8 mouse cellular contexts compared by ENCODE assay signal in the genomic region with DNA sequence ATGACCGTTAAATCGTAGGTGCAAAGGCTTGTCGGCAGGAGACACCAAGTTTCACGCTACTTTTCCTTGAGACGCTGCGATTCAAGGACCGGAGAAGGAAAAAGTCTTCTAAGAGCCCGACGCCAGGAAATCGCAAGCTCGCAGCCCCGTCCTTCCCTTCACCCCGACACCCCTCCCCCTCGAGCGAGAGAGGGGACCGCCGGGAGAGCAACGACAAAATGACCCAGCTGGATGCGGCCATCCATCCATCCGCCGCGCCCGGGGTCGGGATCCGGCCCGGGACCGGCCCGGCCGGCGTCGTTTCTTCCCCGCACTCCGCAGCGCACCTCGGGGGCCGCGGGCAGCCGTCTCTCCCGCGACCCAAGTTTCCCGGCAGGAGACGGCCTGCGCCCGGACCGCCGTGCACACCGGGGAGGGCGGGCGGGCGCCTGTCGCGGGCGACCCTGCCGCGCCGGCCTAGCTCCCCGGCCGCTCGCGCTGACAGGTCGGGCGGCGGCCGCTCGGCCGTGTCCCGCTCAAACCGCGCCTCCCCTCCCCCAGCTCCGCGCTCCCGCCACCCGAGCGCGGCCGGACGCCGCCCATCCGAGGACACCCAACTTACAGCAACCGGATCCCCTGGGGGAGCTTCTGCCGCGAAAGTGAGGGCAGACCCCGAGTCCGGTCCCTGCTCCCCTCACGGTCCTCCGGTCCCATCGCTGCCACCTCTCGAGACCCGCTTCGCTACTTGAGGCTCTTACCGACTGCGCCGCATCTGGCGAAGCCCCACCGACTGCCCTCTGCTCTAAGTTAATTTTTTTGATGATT. TPM values are rescaled to one million over a fixed set of nuclear protein-coding genes. Genes with fewer than 3 reads are reported as not detected.
A peak's percentile ranks its signal among the peaks of the same experiment; 100 is the strongest.
DNase-seq lines count a peak whose midpoint lies in the region; ATAC-seq lines count a peak whose summit lies in the region.

No protein-coding gene starts in this region.

- H3K36me3 ChIP-seq in midbrain, embryonic 15.5 days (replicated peaks): no peaks in the 10 kb centered on the region
- no peaks in the 10 kb centered on the region for H3K36me3 ChIP-seq in splenic B cell, adult 2 months (ENCODE audit: control insufficient read depth, insufficient read depth, low read length, poor library complexity, severe bottlenecking)

- H3K27ac ChIP-seq in midbrain, embryonic 15.5 days: peak overlapping the region; percentile 79

- peak; percentile 14 for ATAC-seq in inflammation-experienced regulatory T-cells, adult 6 months
- peak; percentile 73 for ATAC-seq in midbrain, embryonic 15.5 days (replicated peaks)

- H3K9ac ChIP-seq in midbrain, embryonic 15.5 days: peak overlapping the region; percentile 58

- peaks cover 8% of the 10 kb centered on the region for H3K4me1 ChIP-seq in midbrain, embryonic 15.5 days

- H3K4me3 ChIP-seq in midbrain, embryonic 15.5 days: peak overlapping the region; percentile 78

- peak overlapping the region; percentile 77 for H3K4me2 ChIP-seq in midbrain, embryonic 15.5 days

- H3K27me3 ChIP-seq in midbrain, embryonic 15.5 days (replicated peaks): no peaks in the 10 kb centered on the region
- no peaks in the 10 kb centered on the region for H3K27me3 ChIP-seq in splenic B cell, adult 2 months (ENCODE audit: control insufficient read depth, insufficient read depth, low read length, poor library complexity, severe bottlenecking)

- WGBS in midbrain, embryonic 15.5 days: under 1% methylated on average over 95 of the region's 95 CpGs

- peak; percentile 96 for DNase-seq in heart, adult 11 months
- DNase-seq in heart, adult 8-10 months (ENCODE audit: low spot score): no peak
- peak; percentile 43 for DNase-seq in cerebellum, adult 9-10 months
- DNase-seq in gastrocnemius, adult 18-20 months (ENCODE audit: low spot score): peak; percentile 20
- DNase-seq in liver: peak; percentile 81
- DNase-seq in splenic B cell, adult 2 months (ENCODE audit: low read depth, low spot score): peak; percentile 65

- H3K9me3 ChIP-seq in midbrain, embryonic 15.5 days: no peaks in the 10 kb centered on the region

RNA-seq across cellular contexts. Expression of a gene that starts 40.8 kb away (rescaled TPM):
- total RNA-seq in heart, adult 8-10 months (2022): under 1 TPM in 2 of 4 experiments, not detected in 2; 0.12 to 0.16 TPM
- total RNA-seq in gastrocnemius, adult 18-20 months (2021): under 1 TPM in 1 of 2 experiments, not detected in 1; 0.11 TPM
- under 1 TPM; 0.60 to 0.98 (median 0.91) TPM for polyA plus RNA-seq in inflammation-experienced regulatory T-cells, adult 6 months (2017; shearing (Covaris generic))
- polyA plus RNA-seq in midbrain, embryonic 15.5 days (2015; fragmentation: Nextera tagmentation; extraction: Ambion mirVana): 3.1 and 3.6 TPM in 2 replicates

RNA-seq across cellular contexts. Expression of a gene that starts 50.0 kb away (rescaled TPM):
- total RNA-seq in heart, adult 8-10 months (2022): 1 to 10 TPM; 7.1 to 8.6 (median 8.1) TPM
- total RNA-seq in gastrocnemius, adult 18-20 months (2021): 1 to 10 TPM; 7.5 to 8.6 TPM
- 1 to 10 TPM; 4.0 to 8.2 (median 8.0) TPM for polyA plus RNA-seq in inflammation-experienced regulatory T-cells, adult 6 months (2017; shearing (Covaris generic))
- 41.5 and 43.5 TPM in 2 replicates for polyA plus RNA-seq in midbrain, embryonic 15.5 days (2015; fragmentation: Nextera tagmentation; extraction: Ambion mirVana)
